Mouse (Mus musculus) urinary bladder, postnatal 36 days (tissue): Measurements from ENCODE around the gene Hebp2.
"Not testable (repeated sequence)": the region's sequence is repeated elsewhere in the genome, so short reads cannot be mapped to it uniquely, and the experiment has no call there.

Experiments used
- DNase-seq, 2 experiments: peaks; one replicate each; pipeline ENCODE4 v3.0.0; 2022; ENCODE audit warnings: low spot score in 2 of 2, mixed read lengths in 1 of 2

Hebp2 gene

DNA sequence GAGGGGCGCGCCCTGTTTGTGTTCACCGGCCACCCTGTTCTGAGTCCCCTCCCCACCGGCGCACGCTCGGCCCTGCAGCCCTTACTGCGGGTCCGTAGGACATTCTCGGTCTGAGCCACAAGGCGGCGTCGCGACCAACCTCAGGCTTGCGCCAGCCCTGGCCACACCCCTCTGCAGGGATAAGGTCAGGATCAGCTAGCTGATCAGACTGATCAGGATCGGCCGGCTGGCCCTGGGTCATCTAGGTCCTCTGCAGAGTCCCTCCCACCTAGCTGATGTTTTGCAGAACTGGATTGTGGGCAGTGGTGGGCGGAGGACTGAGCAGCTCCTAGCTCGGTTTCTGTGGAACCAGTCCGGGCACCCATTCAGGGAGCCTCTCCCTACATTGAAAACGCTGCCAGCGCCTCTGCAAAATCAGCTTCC is at the start of gene Hebp2:
TSS of gene Hebp2 (minus strand) at position 264 of the 423 bp plus-strand sequence.
- peak; percentile 69 to 79 for DNase-seq

- DNase-seq = no peak
Measured at GRCm38 (mm10) chr10:18589455-18589854, 43.6 kb upstream of the Hebp2 start.

- DNase-seq = no peak
Measured at GRCm38 (mm10) chr10:18584188-18584587, 38.3 kb upstream of the Hebp2 start.

DNA sequence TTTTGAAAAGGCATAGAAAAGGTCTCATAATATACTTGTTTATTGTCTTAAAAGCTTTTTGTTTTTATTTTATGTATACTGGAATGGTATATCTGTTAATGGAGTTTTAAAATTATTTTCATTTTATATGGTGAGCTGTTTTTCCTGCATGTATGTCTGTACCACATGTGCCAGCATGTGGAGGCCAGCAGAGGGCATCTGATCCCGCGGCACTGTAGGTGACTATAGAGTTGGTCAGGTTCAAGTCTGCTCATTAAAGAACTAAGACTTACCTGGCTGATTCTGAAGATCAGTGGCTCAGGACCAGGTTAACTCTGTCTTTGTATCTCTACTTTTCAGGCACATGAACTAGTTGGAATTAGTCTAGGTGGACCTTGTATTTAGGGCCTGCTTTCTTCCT is 26.7 kb upstream of the Hebp2 start:
- no peak for DNase-seq

- DNase-seq = peak; percentile 31 to 38
Measured at GRCm38 (mm10) chr10:18562940-18563339, 17.1 kb upstream of the Hebp2 start.

DNA sequence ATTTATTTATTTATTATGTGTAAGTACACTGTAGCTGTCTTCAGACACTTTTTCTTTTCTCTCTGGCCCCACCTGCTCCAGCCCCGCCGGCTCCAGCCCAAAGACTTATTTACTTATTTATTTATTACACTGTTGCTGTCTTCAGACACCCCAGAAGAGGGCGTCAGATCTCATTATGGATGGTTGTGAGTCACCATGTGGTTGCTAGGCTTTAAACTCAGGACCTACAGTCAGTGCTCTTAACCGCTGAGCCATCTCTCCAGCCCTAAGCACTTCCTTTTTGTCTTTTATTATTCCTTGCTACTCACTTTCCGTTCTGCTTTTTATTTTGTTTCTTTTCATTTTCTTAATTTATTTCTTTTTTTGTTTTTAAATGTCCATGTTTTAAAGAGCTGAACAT is 15.6 kb upstream of the Hebp2 start:
- DNase-seq = no peak

DNA sequence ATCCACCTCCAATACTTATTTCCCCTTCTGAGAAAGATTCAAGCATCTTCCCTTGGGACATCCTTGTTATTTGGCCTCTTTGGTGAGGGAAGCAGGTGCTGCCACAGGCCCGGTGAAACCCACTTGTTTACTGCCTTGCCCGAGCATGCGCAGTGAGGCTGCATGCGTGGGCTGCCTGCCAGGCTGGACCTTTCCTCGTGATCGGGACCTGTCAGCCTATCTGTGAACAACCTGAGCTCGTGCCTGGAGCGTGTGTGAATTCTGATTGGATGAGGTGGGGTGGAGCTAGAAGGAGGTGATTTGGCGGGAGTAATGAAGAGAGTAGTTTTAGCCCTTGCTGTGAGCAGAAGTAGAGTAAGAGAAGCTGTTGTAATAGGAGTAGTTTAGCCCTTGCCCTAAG is 13.2 kb upstream of the Hebp2 start:
- not testable (repeated sequence) for DNase-seq

GRCm38 (mm10) chr10:18549321-18550216 is 3.7 kb upstream of the Hebp2 start:
- DNase-seq = no peak

DNA sequence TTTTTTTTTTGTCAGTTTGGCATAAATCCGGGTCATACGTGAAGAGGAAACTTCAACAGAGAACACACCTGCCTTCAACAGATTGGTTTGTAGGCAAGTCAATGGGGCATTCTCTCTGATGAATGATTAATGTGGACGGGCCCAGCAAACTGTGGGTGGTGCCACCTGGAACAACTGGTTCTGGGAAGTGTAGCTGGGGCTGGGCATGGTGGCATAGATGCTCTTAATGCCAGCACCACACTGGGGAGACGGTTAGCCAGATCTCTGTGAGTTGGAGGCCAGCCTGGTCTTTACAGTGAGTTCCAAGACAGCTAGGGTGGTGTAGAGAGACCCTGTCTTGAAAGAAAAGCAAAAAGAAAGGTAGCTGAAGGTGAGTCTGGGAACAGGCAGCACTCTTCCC is 1.5 kb upstream of the Hebp2 start:
- no peak for DNase-seq

GRCm38 (mm10) chr10:18545309-18545708 is 567 bp downstream of the Hebp2 start:
- DNase-seq = no peak

DNA sequence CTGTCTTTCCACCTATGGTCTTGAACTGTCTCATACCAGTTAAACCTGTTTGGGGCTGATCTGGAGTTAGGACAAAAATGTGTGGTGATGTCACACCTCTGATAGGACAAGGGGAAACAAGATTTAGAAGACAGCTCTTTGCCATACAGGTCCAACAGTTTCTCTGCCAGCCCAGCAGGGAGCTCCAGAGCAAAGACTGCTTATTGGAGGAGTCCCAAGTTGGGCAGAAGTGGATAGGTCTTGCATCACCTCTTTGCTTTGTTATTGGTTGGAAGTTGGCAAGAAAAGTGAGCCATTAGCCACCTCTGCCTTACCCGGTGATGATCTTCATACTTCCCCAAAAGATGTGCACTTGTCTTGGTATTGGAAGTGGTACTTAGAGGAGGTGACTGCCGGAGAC is 9.0 kb downstream of the Hebp2 start:
- no peak for DNase-seq

GRCm38 (mm10) chr10:18532293-18532692 is 13.6 kb downstream of the Hebp2 start:
- no peak for DNase-seq

DNA sequence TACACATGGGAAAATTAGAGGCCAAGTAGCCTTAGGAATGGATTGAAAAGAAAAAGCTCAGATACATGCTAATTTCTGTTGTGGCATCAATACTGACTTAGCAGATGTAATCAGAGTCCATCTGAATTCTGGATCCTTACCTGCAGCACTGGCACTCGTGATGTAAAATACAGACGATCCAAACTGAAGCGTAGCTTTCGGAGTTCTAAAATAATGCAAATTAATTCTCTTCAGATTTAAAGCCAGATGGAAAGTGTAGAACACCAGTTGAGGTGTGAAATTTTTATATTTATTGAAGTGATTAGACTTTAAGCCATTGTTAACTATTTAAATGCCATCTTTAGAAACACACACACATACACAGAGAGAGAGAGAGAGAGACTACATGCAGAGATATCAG is 15.7 kb downstream of the Hebp2 start:
- DNase-seq = no peak

GRCm38 (mm10) chr10:18529177-18529576 is 16.7 kb downstream of the Hebp2 start:
- DNase-seq = no peak

DNA sequence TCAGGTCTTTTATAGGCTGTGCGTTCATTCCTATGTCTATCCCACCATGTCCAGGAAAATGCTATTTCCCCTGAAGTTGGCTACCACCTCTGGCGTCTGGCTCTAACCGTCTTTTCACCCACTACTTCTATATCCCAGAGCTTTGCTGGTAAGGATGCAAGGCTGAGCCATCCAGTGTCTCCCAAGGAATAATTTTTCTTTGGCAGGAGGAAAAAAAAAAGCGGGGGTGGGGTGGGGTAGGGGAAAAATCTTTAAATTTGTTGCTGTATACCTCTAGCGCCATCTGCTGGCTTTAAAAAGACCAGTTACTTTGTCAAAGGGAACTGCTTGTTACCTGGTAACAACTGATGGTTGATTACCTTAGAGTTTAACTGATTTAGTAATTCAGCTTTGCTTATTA is 17.4 kb downstream of the Hebp2 start:
- no peak for DNase-seq

- DNase-seq = no peak
Measured at GRCm38 (mm10) chr10:18527766-18528165, 18.1 kb downstream of the Hebp2 start.

DNA sequence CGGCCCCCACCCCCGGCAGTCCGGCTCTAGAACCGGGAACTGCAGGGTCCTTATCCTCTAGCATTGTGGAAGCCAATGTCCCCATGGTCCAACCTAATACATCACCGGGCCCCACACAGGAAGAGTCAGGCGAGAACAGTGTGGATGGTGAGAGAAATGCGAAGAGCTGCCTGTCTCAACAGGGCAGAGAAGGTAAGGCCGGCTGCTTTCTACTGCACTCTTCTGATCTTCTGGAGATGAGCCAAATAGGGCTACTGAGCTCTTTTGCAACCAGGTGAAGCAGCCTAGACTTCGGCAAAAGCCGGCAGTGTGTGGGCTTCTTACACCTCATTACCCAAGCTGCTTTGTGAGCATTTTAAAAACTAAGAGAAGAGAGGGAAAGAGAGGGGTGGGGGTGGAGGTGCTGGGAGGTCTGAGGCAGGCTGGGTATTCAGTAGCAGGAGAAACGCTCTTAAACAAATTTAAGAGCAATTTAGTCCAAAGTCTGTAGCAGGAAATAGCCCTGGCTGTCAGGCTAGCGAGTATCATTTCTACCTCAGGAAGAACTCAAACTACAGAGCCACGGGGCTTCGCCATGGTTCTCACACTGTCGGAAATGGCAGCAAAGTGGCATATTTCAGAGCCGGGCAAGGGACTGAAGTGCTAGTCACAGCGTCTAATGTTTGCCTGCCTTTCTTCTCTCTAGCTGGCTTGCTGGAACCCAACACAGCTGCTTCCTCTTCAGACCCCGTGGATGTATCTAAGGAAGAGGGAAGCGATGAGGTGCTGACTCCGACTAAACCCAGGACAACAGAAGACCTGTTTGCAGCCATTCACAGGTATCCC is 18.8 kb downstream of the Hebp2 start:
- DNase-seq = no peak

- DNase-seq = no peak
Measured at GRCm38 (mm10) chr10:18526184-18526850, 19.6 kb downstream of the Hebp2 start.

GRCm38 (mm10) chr10:18525726-18526125 is 20.1 kb downstream of the Hebp2 start:
- no peak for DNase-seq

DNA sequence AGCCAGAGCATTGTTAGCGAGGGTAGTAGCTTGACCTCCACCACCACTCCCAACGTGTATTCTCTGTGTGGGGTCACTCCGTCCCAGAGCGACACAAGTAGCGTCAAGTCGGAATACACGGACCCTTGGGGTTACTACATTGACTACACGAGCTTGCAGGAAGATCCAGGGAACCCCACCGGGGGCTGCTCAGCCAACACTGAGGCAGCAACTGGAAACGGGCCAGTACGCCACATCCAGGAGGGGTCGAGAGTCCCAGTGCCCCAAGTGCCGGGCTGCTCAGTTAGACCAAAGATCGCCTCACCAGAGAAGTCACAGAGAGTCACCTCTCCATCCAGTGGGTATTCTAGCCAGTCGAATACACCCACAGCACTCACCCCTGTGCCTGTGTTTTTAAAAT is 20.6 kb downstream of the Hebp2 start:
- no peak for DNase-seq

DNA sequence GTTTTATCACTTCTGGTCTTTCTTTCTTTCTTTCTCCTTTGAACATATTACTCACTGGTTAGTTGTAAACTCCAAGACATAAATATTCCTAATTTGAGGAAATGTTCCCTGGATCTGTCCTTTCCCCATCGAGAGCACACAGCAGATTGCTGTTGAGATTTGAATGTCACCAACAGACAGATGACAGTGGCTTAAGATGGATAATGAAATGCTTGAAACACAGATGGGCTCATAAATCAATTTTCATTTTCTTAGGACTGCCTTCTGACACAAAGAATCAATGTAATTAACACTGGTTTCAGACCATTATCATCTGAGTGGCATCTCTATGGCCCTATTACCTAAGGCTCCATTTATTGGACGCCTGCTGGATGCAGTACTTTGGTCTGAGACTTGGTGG is 23.3 kb downstream of the Hebp2 start:
- no peak for DNase-seq

DNA sequence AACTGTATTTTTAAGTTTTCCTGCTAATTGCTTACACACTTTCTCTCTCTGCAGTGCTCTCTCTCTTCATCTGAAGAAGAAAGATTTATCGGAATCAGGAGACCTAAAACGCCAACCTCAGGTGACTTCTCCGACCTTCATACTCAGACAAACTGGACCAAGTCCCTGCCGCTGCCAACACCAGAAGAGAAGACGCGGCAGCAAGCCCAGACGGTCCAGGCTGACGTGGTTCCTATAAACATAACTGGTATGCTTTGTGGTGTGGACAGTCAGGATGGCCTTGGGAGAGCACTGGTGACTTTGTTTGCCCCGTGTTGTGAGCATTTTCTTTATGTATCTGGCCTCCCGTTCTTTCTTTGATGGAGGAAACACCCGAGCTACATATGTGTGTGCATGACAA is 34.4 kb downstream of the Hebp2 start:
- no peak for DNase-seq
